Mouse (Mus musculus) neutrophil, adult 5-6 weeks (primary cell): ENCODE data around the gene Psmb5. TPM values are rescaled to one million over a fixed set of nuclear protein-coding genes. Genes with fewer than 3 reads are reported as not detected.
"Not testable (repeated sequence)": the region's sequence is repeated elsewhere in the genome, so short reads cannot be mapped to it uniquely, and the experiment has no call there.

Source experiments
- ATAC-seq: fragments of 151-379, 151-347 bp; 2 replicates; pipeline ENCODE4 v1.8.0; 2017; ENCODE audit warnings: mild to moderate bottlenecking, moderate TSS enrichment; ENCODE audit not compliant: insufficient number of reproducible peaks, poor library complexity, low FRiP score, severe bottlenecking; ENCODE audit errors: extremely low read depth
- total RNA-seq: library from RNA; stranded (forward); fragments of 200-1000 nt; gene quantifications from 2 replicates; pipeline ENCODE4 v1.2.3, GENCODE M21; 2017

Psmb5 gene
- total RNA-seq, 1 experiment from 2014 or later: 24.0 TPM

GRCm38 (mm10) chr14:54634182-54634581 is 16.4 kb upstream of the Psmb5 start:
- ATAC-seq: no peak

- no peak for ATAC-seq
Observed at GRCm38 (mm10) chr14:54632252-54632651, 14.4 kb upstream of the Psmb5 start.

GRCm38 (mm10) chr14:54631240-54631599 is 13.4 kb upstream of the Psmb5 start:
- ATAC-seq: no peak

GRCm38 (mm10) chr14:54630583-54631239 is 12.9 kb upstream of the Psmb5 start:
- no peak for ATAC-seq

GRCm38 (mm10) chr14:54629797-54630196 is 12.0 kb upstream of the Psmb5 start:
- ATAC-seq: no peak

GRCm38 (mm10) chr14:54628103-54628502 is 10.3 kb upstream of the Psmb5 start:
- ATAC-seq: no peak

GRCm38 (mm10) chr14:54624976-54625375 is 7.2 kb upstream of the Psmb5 start:
- ATAC-seq: no peak

- ATAC-seq: no peak
Observed at GRCm38 (mm10) chr14:54623334-54623733, 5.5 kb upstream of the Psmb5 start.

- ATAC-seq: no peak
Observed at GRCm38 (mm10) chr14:54621133-54621532, 3.3 kb upstream of the Psmb5 start, which contains the start of gene Psmb11. Gene Psmb11 (plus strand): TSS chr14:54621433.

- ATAC-seq: no peak
Observed at GRCm38 (mm10) chr14:54617152-54617896, 498 bp downstream of the Psmb5 start.

GRCm38 (mm10) chr14:54616226-54616825 is 1.5 kb downstream of the Psmb5 start:
- no peak for ATAC-seq

- ATAC-seq: not testable (repeated sequence)
Observed at GRCm38 (mm10) chr14:54614130-54614529, 3.7 kb downstream of the Psmb5 start.

GRCm38 (mm10) chr14:54610648-54611047 is 7.2 kb downstream of the Psmb5 start:
- ATAC-seq: no peak

GRCm38 (mm10) chr14:54609962-54610361 is 7.9 kb downstream of the Psmb5 start:
- 0 out of 2 replicates have a peak, but pooled peaks have one; percentile 41 for ATAC-seq

GRCm38 (mm10) chr14:54609245-54609644 is 8.6 kb downstream of the Psmb5 start:
- no peak for ATAC-seq

GRCm38 (mm10) chr14:54607226-54607625 is 10.6 kb downstream of the Psmb5 start:
- ATAC-seq: no peak

- ATAC-seq: no peak
Observed at GRCm38 (mm10) chr14:54605752-54606321, 12.0 kb downstream of the Psmb5 start, which contains the start of gene 4931414P19Rik. Gene 4931414P19Rik (minus strand): TSS chr14:54605993.

GRCm38 (mm10) chr14:54603686-54604085 is 14.1 kb downstream of the Psmb5 start:
- ATAC-seq: no peak

- peak; percentile 100 for ATAC-seq
Observed at GRCm38 (mm10) chr14:54603038-54603654, 14.7 kb downstream of the Psmb5 start.
